Mouse (Mus musculus) A20 (cell line): ENCODE results near the gene Acox2.
"Not testable (repeated sequence)": the region's sequence is repeated elsewhere in the genome, so short reads cannot be mapped to it uniquely, and the experiment has no call there.

Experiments used
- DNase-seq: peaks from one replicate; pipeline ENCODE4 v3.0.0-alpha.2; 2011; ENCODE audit warnings: low read depth, low spot score

The Acox2 gene

GRCm38 (mm10) chr14:8259166-8259565 is at the start of gene Acox2:
Gene Acox2, minus strand, starts transcription at chr14:8259353.
- no peak for DNase-seq

GRCm38 (mm10) chr14:8308650-8309049 is 49.5 kb upstream of the Acox2 start:
- no peak for DNase-seq

GRCm38 (mm10) chr14:8306884-8307283 is 47.7 kb upstream of the Acox2 start:
- DNase-seq = no peak

- DNase-seq = no peak
Observed at GRCm38 (mm10) chr14:8305014-8305413, 45.9 kb upstream of the Acox2 start.

GRCm38 (mm10) chr14:8304082-8304481 is 44.9 kb upstream of the Acox2 start:
- DNase-seq = no peak

DNA sequence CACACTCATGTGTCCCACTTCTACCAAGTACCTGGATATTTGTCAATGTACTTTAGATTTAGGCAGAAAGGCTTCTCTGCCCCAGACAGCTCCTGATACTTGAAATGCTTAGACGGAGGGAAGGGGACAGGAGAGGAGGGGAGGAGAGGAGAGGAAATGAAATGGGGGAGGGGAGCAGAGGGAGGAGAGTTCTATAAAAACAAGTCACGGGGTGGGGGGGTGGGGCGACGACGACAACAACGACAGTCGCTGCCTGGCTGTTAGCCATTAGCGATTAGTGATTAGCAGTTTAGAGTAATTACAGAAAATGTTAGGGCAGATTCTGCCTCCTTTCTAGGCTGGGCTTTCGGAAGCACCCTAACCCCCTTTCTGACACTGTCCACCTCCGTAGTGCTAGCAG is 43.5 kb upstream of the Acox2 start:
- DNase-seq = no peak

GRCm38 (mm10) chr14:8300281-8300680 is 41.1 kb upstream of the Acox2 start:
- DNase-seq = peak; percentile 67

DNA sequence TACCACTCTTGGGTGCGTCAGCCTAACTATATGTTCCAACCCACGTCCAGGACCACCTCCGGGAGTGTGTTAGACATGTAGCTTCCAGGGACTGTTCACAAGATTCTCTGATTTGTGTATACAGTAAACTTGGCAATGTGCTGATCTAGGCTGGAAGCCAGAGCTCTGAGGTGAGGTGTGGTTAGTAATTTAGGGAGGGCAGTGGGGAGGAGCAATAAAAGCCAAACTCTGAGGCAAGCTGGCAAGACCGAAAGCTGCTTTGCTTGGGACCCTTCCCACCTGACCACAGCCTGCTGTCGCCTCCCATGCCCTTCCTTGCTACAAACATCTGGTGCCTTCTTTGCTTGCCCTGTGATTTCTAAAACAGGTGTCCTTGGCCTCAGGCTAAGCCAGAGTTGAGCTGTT is 38.7 kb upstream of the Acox2 start:
- no peak for DNase-seq

GRCm38 (mm10) chr14:8294257-8294656 is 35.1 kb upstream of the Acox2 start:
- peak; percentile 45 for DNase-seq

- peak; percentile 29 for DNase-seq
Observed at GRCm38 (mm10) chr14:8286595-8286994, 27.4 kb upstream of the Acox2 start.

DNA sequence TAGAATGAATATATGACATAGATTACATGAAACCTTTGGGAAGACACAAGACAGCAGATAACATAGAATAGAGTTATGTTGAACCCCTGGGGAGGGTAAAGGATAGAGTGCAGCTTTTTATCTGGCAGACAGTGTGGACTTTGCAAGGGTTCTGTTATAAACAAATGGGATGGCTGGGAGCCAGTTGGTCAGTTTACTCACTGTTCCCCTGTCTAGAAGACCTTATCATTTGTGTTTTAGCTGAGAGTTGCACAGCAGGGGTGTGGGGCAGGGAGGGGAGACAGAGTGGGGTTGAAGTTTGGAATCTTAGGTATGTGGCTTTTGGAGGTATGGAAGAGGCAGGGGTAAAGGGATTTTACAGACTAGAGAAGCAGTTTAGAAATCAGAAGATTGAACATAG is 24.6 kb upstream of the Acox2 start:
- no peak for DNase-seq

- not testable (repeated sequence) for DNase-seq
Observed at GRCm38 (mm10) chr14:8271281-8271680, 12.1 kb upstream of the Acox2 start.

GRCm38 (mm10) chr14:8264378-8264777 is 5.2 kb upstream of the Acox2 start:
- no peak for DNase-seq

GRCm38 (mm10) chr14:8262242-8262641 is 3.1 kb upstream of the Acox2 start:
- DNase-seq = no peak

DNA sequence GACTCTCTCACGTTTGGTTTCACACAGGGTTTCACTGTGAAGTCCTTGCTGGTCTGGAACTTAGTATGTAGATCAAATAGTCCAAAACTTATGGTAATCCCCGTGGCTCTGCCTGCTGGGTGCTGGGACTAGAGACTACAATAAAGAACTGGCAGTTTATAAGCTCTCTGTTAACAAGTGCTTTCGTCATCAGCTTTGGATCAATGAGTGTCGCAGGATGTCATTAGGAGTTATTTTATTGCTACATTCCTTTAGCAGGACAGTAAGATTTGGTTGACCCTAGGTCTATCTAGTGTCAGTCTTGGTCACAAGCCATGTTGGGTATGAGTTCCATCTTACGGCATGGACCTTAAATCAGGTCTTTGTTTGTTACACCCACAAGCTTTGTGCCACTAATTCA is 1.1 kb upstream of the Acox2 start:
- no peak for DNase-seq

GRCm38 (mm10) chr14:8258752-8259151 is 401 bp downstream of the Acox2 start:
- DNase-seq = no peak

DNA sequence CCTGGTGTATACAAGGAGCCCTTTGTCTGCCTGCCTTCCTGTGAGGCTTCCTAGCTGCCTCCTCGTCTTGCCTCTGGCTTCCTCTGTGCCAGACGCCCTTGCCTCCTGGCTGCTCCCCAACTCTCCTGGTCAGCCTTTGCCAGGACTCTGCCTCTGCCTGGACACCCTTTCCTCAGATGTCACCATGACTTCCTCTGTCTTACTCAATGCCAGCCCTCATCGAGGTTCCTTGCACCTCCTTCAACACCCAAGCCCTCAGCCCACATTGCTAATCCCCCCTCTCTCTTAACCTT is 872 bp downstream of the Acox2 start:
- DNase-seq = no peak

DNA sequence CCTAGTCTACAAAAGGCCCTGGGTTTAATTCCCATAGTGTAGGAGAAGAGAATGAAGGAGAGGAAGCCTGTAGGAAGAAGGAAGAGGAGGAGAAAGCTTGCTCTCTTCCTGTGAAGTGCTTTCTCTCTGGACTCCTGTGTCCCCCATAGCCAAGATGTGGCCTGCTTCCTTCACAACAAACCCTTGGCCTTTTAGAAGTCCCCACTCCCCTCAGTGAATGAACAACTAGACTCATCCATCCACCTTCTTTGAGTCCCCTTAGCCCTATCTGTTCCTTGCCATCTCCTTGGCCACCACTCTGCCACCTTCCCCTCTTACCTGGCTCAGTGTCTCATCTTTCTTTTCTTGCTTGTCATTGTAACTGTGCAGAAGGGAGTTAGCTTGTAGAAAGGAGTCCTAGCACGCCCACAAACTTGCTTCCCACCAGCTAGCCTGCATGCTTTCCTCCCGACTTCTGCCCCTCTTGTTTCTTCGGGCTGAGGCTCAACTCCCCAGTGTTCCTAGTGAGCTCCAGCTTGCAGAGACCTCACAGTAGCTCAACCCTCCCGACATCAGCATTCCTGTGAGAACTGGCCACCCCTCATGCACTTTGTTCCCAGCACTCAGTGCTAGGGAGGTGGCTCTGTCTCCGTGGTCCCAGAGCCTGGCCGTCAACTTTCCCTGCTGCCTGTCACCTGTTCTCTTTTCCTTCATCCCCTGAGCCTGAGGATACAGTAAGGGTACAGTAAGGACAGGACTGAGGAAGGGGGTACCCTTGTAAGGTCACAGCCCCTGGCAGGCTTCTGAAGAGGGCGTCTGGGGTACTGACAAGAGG is 1.4 kb downstream of the Acox2 start:
- DNase-seq = no peak

DNA sequence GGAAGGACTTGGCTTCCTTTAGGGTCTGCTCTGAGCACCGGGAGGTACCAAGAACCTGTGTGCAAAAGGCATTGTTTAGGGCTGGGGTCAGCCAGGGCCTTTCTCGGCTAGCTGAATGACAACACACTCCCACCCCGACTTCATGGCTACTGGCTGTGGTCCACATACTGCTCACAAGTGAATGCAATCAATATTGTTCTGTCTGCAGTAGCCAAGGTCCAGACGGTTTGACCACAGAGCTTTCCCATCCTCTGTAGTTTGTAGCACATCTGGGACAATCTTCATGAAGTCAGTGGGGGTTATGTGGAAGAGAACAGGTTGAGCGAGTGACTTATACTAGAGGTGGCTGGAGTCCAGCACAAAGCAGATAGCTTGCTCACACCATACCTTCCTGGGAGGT is 2.3 kb downstream of the Acox2 start:
- DNase-seq = no peak

DNA sequence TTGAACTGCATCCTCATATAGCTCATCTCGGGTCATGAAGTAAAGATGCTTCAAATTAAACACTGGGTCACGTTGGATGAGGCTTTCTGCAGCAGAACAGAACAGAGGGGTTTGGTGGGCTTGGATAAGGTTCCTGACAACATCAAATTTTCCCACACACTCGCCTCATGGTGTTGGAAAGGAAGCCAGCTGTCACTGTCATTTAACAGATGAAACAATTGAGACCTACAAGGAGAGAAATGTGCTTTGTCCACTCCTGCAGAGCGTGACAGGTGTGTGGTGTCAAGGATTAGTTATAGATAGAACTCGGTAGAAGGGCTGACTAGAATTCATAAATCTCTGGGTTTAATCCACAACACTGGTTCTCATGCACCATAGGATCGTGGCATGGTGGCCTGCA is 3.1 kb downstream of the Acox2 start:
- DNase-seq = no peak

DNA sequence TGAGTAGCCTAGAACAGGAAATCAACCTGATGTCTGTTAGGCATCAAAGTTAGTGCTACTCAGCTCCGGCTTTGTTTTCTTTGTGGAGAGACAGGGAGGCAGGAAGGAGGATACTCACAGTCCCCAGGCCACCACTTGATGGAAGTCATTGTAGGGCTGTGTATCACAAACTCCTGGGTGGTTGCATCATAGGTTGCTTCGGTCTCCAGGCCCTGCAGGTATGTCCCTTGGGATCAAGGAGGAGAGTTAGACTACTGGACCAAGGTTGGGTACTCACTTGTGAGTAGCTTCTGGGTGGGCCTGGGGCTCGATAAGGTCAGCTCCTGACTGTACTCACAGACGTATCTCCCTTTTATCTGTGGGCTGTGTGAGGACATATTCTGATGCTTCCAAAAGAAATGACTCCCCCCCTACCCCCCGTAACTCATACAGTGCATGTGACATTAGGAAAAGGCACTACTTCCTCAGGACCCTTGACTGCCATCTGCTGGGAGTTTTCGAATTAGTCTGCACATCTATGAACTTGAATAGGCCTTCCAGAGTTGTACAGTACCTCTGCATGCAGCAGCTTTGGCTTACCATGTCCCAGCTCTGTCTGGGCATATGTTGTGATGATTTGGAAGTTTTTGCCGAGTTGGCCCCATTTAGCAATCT is 4.0 kb downstream of the Acox2 start:
- peak; percentile 61 for DNase-seq

- no peak for DNase-seq
Observed at GRCm38 (mm10) chr14:8251330-8251885, 7.7 kb downstream of the Acox2 start.
